Mouse (Mus musculus) heart, embryonic 14.5 days (tissue): ENCODE measurements around the gene Pax2. TPM values are rescaled to one million over a fixed set of nuclear protein-coding genes. Genes with fewer than 3 reads are reported as not detected.

Experiments
- ATAC-seq: fragments of 200-750 bp; cut with Nextera tagmentation; 2 replicates; pipeline ENCODE4 v1.8.0; 2017; ENCODE audit warnings: low read depth, moderate TSS enrichment; ENCODE audit not compliant: insufficient number of reproducible peaks, insufficient read depth, low FRiP score
- H3K27ac ChIP-seq, 2 experiments: fragments of 200-500 bp in 1 of 2; fragments of 300-500 bp in 1 of 2; sonication (generic) in 1 of 2; replicated peaks in 1 of 2; 2 replicates each; pipeline ENCODE4 v1.5.1; 2012 to 2014; ENCODE audit warnings: low read depth in 2 of 2, low read length in 2 of 2, control low read depth in 1 of 2, mild to moderate bottlenecking in 1 of 2, mixed read lengths in 1 of 2; ENCODE audit not compliant: control insufficient read depth in 1 of 2, insufficient read depth in 1 of 2
- H3K27me3 ChIP-seq: fragments of 300-500 bp; sonication (generic); 2 replicates; pipeline ENCODE4 v1.6.1; 2014; ENCODE audit warnings: mild to moderate bottlenecking, low read length, control low read depth; ENCODE audit not compliant: control insufficient read depth, insufficient read depth
- H3K36me3 ChIP-seq: fragments of 300-500 bp; sonication (generic); 2 replicates; pipeline ENCODE4 v1.6.1; 2014; ENCODE audit warnings: mild to moderate bottlenecking, control low read depth, low read length, mixed read lengths; ENCODE audit not compliant: control insufficient read depth, insufficient read depth
- H3K4me1 ChIP-seq, 2 experiments: fragments of 200-500 bp in 1 of 2; fragments of 300-500 bp in 1 of 2; sonication (generic) in 1 of 2; 2 replicates each; pipeline ENCODE4 v1.6.1; 2012 to 2014; ENCODE audit warnings: low read length in 2 of 2, control low read depth in 1 of 2, mixed read lengths in 1 of 2; ENCODE audit not compliant: control insufficient read depth in 2 of 2, insufficient read depth in 2 of 2
- H3K4me2 ChIP-seq: fragments of 300-500 bp; sonication (generic); 2 replicates; pipeline ENCODE4 v1.6.1; 2014; ENCODE audit warnings: mild to moderate bottlenecking, low read length
- H3K4me3 ChIP-seq, 2 experiments: fragments of 200-500 bp in 1 of 2; fragments of 300-500 bp in 1 of 2; sonication (generic) in 1 of 2; 2 replicates each; pipeline ENCODE4 v1.5.1; 2012 to 2014; ENCODE audit warnings: low read length in 2 of 2, mild to moderate bottlenecking in 2 of 2, control low read depth in 1 of 2, low read depth in 1 of 2, moderate library complexity in 1 of 2; ENCODE audit not compliant: control insufficient read depth in 1 of 2, insufficient read depth in 1 of 2
- H3K9ac ChIP-seq: fragments of 300-500 bp; sonication (generic); 2 replicates; pipeline ENCODE4 v1.6.1; 2014; ENCODE audit warnings: mild to moderate bottlenecking, low read length
- H3K9me3 ChIP-seq: fragments of 300-500 bp; sonication (generic); 2 replicates; pipeline ENCODE4 v1.6.1; 2016; ENCODE audit warnings: low read length, control low read depth; ENCODE audit not compliant: control insufficient read depth
- WGBS: fragments of 180-500 bp; shearing (Covaris S2); extraction: QIAGEN DNeasy Blood & Tissue Kit; methylation state at CpG from one replicate; pipeline ENCODE4 v1.1.7; 2014; 5-methylcytosine and 5-hydroxymethylcytosine counted together
- polyA plus RNA-seq: library from polyadenylated mRNA; unstranded; fragments of >200 nt; fragmentation: Nextera tagmentation; extraction: Ambion mirVana; gene quantifications from 2 replicates; pipeline ENCODE4 v1.2.1, GENCODE M21; 2014

The Pax2 gene
- polyA plus RNA-seq, 1 experiment from 2014 or later: not detected

- no peak overlapping the region for H3K27ac ChIP-seq
- H3K9me3 ChIP-seq: no peaks in the 10 kb centered on the region
- no peak for ATAC-seq
- H3K4me1 ChIP-seq: peaks cover 0 to 7% of the 10 kb centered on the region in 2 experiments; a peak in 1 of 4 replicates
- H3K4me3 ChIP-seq: no peak overlapping the region
- WGBS: 41% methylated on average over 7 of the region's 7 CpGs
- no peak overlapping the region for H3K9ac ChIP-seq
- no peaks in the 10 kb centered on the region for H3K36me3 ChIP-seq
- no peak overlapping the region for H3K4me2 ChIP-seq
- H3K27me3 ChIP-seq: peaks cover 90% of the 10 kb centered on the region
Measured at GRCm38 (mm10) chr19:44762121-44762621, 6.3 kb downstream of the Pax2 start.

- Histone ChIP-seq H3K4me1 (no peaks in the 10 kb centered on the region), H3K27ac (no peak overlapping the region), H3K9me3 (no peaks in the 10 kb centered on the region), H3K4me3 (no peak overlapping the region), H3K27me3 (peaks cover 22% of the 10 kb centered on the region), H3K9ac (no peak overlapping the region), H3K4me2 (no peak overlapping the region), H3K36me3 (no peaks in the 10 kb centered on the region)
- WGBS: 48% methylated on average over 6 of the region's 6 CpGs
- no peak for ATAC-seq
Measured at GRCm38 (mm10) chr19:44770268-44771050, 14.6 kb downstream of the Pax2 start.

GRCm38 (mm10) chr19:44771499-44771898 lies 15.7 kb downstream of the Pax2 start:
- Histone ChIP-seq H3K4me2 (no peak overlapping the region), H3K36me3 (no peaks in the 10 kb centered on the region), H3K9ac (no peak overlapping the region), H3K4me1 (no peaks in the 10 kb centered on the region), H3K4me3 (no peak overlapping the region), H3K9me3 (no peaks in the 10 kb centered on the region), H3K27me3 (peaks cover 15% of the 10 kb centered on the region), H3K27ac (no peak overlapping the region)
- no peak for ATAC-seq
- WGBS: 70% methylated on average over 13 of the region's 13 CpGs

DNA sequence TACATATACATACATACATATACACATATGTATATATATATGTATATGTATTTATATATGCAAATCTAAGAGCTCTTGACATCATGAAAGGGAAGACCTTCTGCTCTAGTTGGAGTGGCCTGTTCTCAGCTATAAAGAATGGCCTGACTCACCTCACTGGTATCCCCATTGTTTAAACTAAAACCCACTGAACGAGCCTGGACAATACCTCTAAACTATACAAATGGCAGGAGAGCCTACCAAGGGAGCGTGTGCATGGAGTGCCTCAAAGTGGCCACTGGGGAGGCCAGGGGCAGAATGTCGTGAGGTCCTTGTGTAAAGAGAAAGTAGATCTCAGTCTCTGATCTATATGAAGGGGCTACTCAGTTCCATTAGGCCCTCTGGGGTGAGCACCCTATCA lies 26.1 kb downstream of the Pax2 start:
- ATAC-seq: no peak
- Histone ChIP-seq H3K27ac (no peak overlapping the region), H3K4me3 (no peak overlapping the region), H3K4me2 (no peak overlapping the region), H3K9ac (no peak overlapping the region), H3K27me3 (peaks cover 12% of the 10 kb centered on the region), H3K9me3 (no peaks in the 10 kb centered on the region), H3K36me3 (no peaks in the 10 kb centered on the region), H3K4me1 (no peaks in the 10 kb centered on the region)
- WGBS: 55% methylated on average over 3 of the region's 3 CpGs

DNA sequence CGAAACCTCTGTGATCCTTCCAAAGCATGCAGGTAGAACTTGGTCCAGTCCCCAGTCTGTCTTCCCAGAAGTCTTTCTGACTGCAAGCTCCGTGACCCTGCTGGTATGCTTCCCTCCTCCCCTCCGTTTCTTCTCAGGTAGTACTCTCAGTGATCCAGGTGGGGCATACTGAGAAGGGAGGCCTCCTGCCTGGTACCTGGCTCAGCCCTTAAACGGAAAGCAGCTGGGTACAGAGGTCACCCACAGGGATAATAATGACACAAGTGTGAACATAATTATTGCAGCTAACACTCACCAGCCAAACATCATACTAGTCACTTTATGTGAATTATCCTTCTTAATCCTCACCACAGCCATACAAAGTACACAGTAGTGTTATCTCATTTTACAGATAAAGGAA lies 28.5 kb downstream of the Pax2 start:
- H3K27me3 ChIP-seq: peaks cover 20% of the 10 kb centered on the region
- no peaks in the 10 kb centered on the region for H3K9me3 ChIP-seq
- H3K9ac ChIP-seq: no peak overlapping the region
- no peak overlapping the region for H3K4me2 ChIP-seq
- no peaks in the 10 kb centered on the region for H3K4me1 ChIP-seq
- ATAC-seq: no peak
- H3K27ac ChIP-seq: no peak overlapping the region
- WGBS: 44% methylated on average over 4 of the region's 4 CpGs
- no peak overlapping the region for H3K4me3 ChIP-seq
- H3K36me3 ChIP-seq: no peaks in the 10 kb centered on the region

DNA sequence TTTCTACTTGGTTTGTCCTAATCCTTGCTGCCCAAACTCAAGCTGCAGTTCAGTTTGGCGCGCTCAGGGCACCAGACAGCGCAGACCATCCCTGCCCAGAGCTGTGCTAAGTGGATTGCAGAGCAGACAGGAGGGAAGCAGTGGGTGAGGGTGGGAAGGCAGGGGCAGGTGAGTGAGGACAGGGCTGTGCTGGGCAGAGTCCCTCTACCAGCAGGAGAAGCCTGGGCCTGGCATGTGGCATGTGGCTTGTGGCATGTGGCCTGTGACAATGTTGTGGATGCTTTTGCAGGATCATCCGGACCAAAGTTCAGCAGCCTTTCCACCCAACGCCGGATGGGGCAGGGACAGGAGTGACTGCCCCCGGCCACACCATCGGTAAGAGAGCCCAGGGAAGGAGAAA lies 32.6 kb downstream of the Pax2 start:
- peaks cover 23% of the 10 kb centered on the region for H3K27me3 ChIP-seq
- WGBS: 71% methylated on average over 8 of the region's 8 CpGs
- H3K9me3 ChIP-seq: no peaks in the 10 kb centered on the region
- no peak for ATAC-seq
- H3K4me3 ChIP-seq: no peak overlapping the region
- H3K4me2 ChIP-seq: no peak overlapping the region
- H3K36me3 ChIP-seq: no peaks in the 10 kb centered on the region
- H3K9ac ChIP-seq: no peak overlapping the region
- no peak overlapping the region for H3K27ac ChIP-seq
- H3K4me1 ChIP-seq: no peaks in the 10 kb centered on the region

DNA sequence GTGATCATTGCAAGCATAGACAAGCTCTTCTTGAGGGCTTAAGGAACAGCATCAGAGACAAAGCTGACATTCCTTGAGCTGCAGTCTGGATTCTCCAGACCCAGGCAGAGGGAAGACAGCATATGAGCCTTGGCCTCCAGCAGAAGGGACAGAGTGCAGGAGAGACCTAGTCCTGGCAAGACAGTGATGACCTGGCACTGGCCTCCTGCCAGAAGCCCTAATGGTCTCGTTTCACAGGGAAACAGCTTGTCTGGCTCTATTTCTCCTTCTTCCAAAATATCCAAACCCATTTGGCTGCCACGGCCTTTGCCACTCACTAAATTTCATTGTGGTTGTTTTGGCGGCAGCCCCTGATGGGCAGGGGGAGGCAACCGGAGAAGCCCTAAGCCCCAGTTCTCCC lies 36.1 kb downstream of the Pax2 start:
- Histone ChIP-seq H3K36me3 (no peaks in the 10 kb centered on the region), H3K27me3 (peaks cover 15% of the 10 kb centered on the region), H3K4me3 (no peak overlapping the region), H3K9ac (no peak overlapping the region), H3K27ac (no peak overlapping the region), H3K9me3 (no peaks in the 10 kb centered on the region), H3K4me1 (no peaks in the 10 kb centered on the region), H3K4me2 (no peak overlapping the region)
- ATAC-seq: no peak
- WGBS: 63% methylated on average over 4 of the region's 4 CpGs
